Mouse (Mus musculus) MEL (cell line): ENCODE measurements around the gene Gpr84. TPM values are rescaled to one million over a fixed set of nuclear protein-coding genes. Genes with fewer than 3 reads are reported as not detected.

Experiments
- DNase-seq: peaks from one replicate; pipeline ENCODE4 v3.0.0; 2011; ENCODE audit warnings: low read depth, low spot score
- H3K27ac ChIP-seq: 2 replicates; pipeline ENCODE4 v1.5.1; 2012; ENCODE audit warnings: low read depth, mild to moderate bottlenecking, control low read depth, low read length, moderate library complexity; ENCODE audit not compliant: control insufficient read depth
- H3K27me3 ChIP-seq, 2 experiments: fragments of 150-350 bp in 1 of 2; sonication (generic) in 1 of 2; 2 replicates each; pipeline ENCODE4 v1.6.1; 2012; ENCODE audit warnings: low read length in 2 of 2, mild to moderate bottlenecking in 2 of 2, improper control_type of control experiment in 1 of 2, moderate library complexity in 1 of 2; ENCODE audit not compliant: insufficient read depth in 2 of 2, control insufficient read depth in 1 of 2
- H3K36me3 ChIP-seq, 2 experiments: 2 replicates each; pipeline ENCODE4 v1.6.1; 2012 to 2014; ENCODE audit warnings: low read length in 2 of 2, improper control_type of control experiment in 1 of 2, inconsistent platforms in 1 of 2, mild to moderate bottlenecking in 1 of 2; ENCODE audit not compliant: insufficient read depth in 2 of 2, control insufficient read depth in 1 of 2
- H3K4me1 ChIP-seq, 2 experiments: fragments of 150-350 bp in 1 of 2; sonication (generic) in 1 of 2; 2 replicates each; pipeline ENCODE4 v1.6.1; 2012; ENCODE audit warnings: low read length in 2 of 2, improper control_type of control experiment in 1 of 2, mild to moderate bottlenecking in 1 of 2; ENCODE audit not compliant: insufficient read depth in 2 of 2, control insufficient read depth in 1 of 2
- H3K4me3 ChIP-seq, 2 experiments: fragments of 150-350 bp in 1 of 2; sonication (generic) in 1 of 2; 2 replicates each; pipeline ENCODE4 v1.5.1; 2012; ENCODE audit warnings: low read depth in 2 of 2, low read length in 2 of 2, mild to moderate bottlenecking in 2 of 2, moderate library complexity in 2 of 2, control low read depth in 1 of 2, improper control_type of control experiment in 1 of 2; ENCODE audit not compliant: control insufficient read depth in 1 of 2, insufficient read depth in 1 of 2
- H3K79me2 ChIP-seq: 2 replicates; pipeline ENCODE4 v1.6.1; 2012; ENCODE audit warnings: mild to moderate bottlenecking, low read length, moderate library complexity; ENCODE audit not compliant: control insufficient read depth, poor library complexity, insufficient read depth
- H3K9ac ChIP-seq: 2 replicates; pipeline ENCODE4 v1.6.1; 2012; ENCODE audit warnings: low read depth, mild to moderate bottlenecking, control low read depth, low read length, moderate library complexity; ENCODE audit not compliant: control insufficient read depth, poor library complexity, severe bottlenecking
- H3K9me3 ChIP-seq: fragments of 150-350 bp; sonication (generic); replicated peaks from 2 replicates; pipeline ENCODE4 v1.6.1; 2012; ENCODE audit warnings: mild to moderate bottlenecking, low read length, improper control_type of control experiment, moderate library complexity; ENCODE audit not compliant: insufficient read depth
- BHLHE40 ChIP-seq: IDR thresholded peaks from 2 replicates; pipeline ENCODE4 v1.6.1; 2012; ENCODE audit warnings: low read depth, mild to moderate bottlenecking, inconsistent platforms, low read length, improper control_type of control experiment, borderline replicate concordance
- CHD2 ChIP-seq: IDR thresholded peaks from 2 replicates; pipeline ENCODE4 v1.6.1; 2011; ENCODE audit warnings: low read length, improper control_type of control experiment
- E2F4 ChIP-seq: IDR thresholded peaks from 2 replicates; pipeline ENCODE4 v1.6.1; 2011; ENCODE audit warnings: low read depth, low read length, improper control_type of control experiment, borderline replicate concordance
- GATA1 ChIP-seq: IDR thresholded peaks from 2 replicates; pipeline ENCODE4 v1.6.1; 2011; ENCODE audit warnings: low read depth, low read length, improper control_type of control experiment
- HCFC1 ChIP-seq: IDR thresholded peaks from 2 replicates; pipeline ENCODE4 v1.6.1; 2012; ENCODE audit warnings: low read depth, mild to moderate bottlenecking, inconsistent platforms, low read length, improper control_type of control experiment, moderate library complexity
- JUND ChIP-seq: IDR thresholded peaks from 2 replicates; pipeline ENCODE4 v1.6.1; 2011; ENCODE audit warnings: low read depth, mild to moderate bottlenecking, improper control_type of control experiment, low read length
- NELFE ChIP-seq: IDR thresholded peaks from 2 replicates; pipeline ENCODE4 v1.6.1; 2011; ENCODE audit warnings: low read depth, low read length, improper control_type of control experiment
- NRF1 ChIP-seq: IDR thresholded peaks from 2 replicates; pipeline ENCODE4 v1.6.1; 2014; ENCODE audit warnings: low read depth, mild to moderate bottlenecking, inconsistent platforms, low read length, improper control_type of control experiment, moderate library complexity; ENCODE audit not compliant: poor library complexity, insufficient read depth, severe bottlenecking
- POLR2A ChIP-seq, 2 experiments: IDR thresholded peaks; 2 replicates each; pipeline ENCODE4 v1.6.1; 2011 to 2012; ENCODE audit warnings: low read length in 2 of 2, mild to moderate bottlenecking in 2 of 2, control low read depth in 1 of 2, improper control_type of control experiment in 1 of 2, low read depth in 1 of 2, moderate library complexity in 1 of 2; ENCODE audit not compliant: control insufficient read depth in 1 of 2, insufficient read depth in 1 of 2, poor library complexity in 1 of 2
- RAD21 ChIP-seq: IDR thresholded peaks from 2 replicates; pipeline ENCODE4 v1.6.1; 2011; ENCODE audit warnings: mild to moderate bottlenecking, low read depth, low read length, improper control_type of control experiment
- TAL1 ChIP-seq: IDR thresholded peaks from 2 replicates; pipeline ENCODE4 v1.6.1; 2012; ENCODE audit warnings: mild to moderate bottlenecking, inconsistent platforms, low read length, moderate library complexity, mixed read lengths
- UBTF ChIP-seq: IDR thresholded peaks from 2 replicates; pipeline ENCODE4 v1.6.1; 2012; ENCODE audit warnings: low read depth, mild to moderate bottlenecking, inconsistent platforms, low read length, improper control_type of control experiment, moderate library complexity, borderline replicate concordance; ENCODE audit not compliant: insufficient read depth
- USF2 ChIP-seq, 2 experiments: IDR thresholded peaks; 2 replicates each; pipeline ENCODE4 v1.6.1; 2011 to 2012; ENCODE audit warnings: improper control_type of control experiment in 2 of 2, low read length in 2 of 2, borderline replicate concordance in 1 of 2, inconsistent platforms in 1 of 2, low read depth in 1 of 2, mild to moderate bottlenecking in 1 of 2; ENCODE audit not compliant: insufficient read depth in 1 of 2
- ZC3H11A ChIP-seq: IDR thresholded peaks from 2 replicates; pipeline ENCODE4 v1.6.1; 2012; ENCODE audit warnings: low read depth, mild to moderate bottlenecking, inconsistent platforms, low read length, improper control_type of control experiment
- ZKSCAN1 ChIP-seq: IDR thresholded peaks from 2 replicates; pipeline ENCODE4 v1.6.1; 2012; ENCODE audit warnings: low read depth, mild to moderate bottlenecking, inconsistent platforms, low read length, improper control_type of control experiment, moderate library complexity
- ZMIZ1 ChIP-seq: IDR thresholded peaks from 2 replicates; pipeline ENCODE4 v1.6.1; 2012; ENCODE audit warnings: low read depth, mild to moderate bottlenecking, inconsistent platforms, low read length, improper control_type of control experiment, moderate library complexity
- polyA plus RNA-seq, 2 experiments: library from polyadenylated mRNA; stranded (reverse) in 1 of 2; unstranded in 1 of 2; fragments of >175 nt in 1 of 2; fragments of >200 nt in 1 of 2; gene quantifications; 2 replicates each; pipeline versions ENCODE4 v1.2.1 to v1.2.4; 2012; ENCODE audit warnings: low replicate concordance in 2 of 2, low read depth in 1 of 2; ENCODE audit not compliant: insufficient read length in 2 of 2, insufficient read depth in 1 of 2, missing spikeins in 1 of 2
- total RNA-seq: library from RNA; depleted of rRNA; stranded (reverse); fragments of 300-350 nt; gene quantifications from 2 replicates; pipeline ENCODE4 v1.2.3, GENCODE M21; 2012

Gpr84 gene
- total and polyA plus RNA-seq, 3 experiments: 0.12 to 0.21 TPM; not detected in 1

GRCm38 (mm10) chr15:103301547-103302340, 8.7 kb downstream of the Gpr84 start:
- H3K27me3 ChIP-seq: no peaks in the 10 kb centered on the region
- H3K27ac ChIP-seq: no peak overlapping the region
- no peaks in the 10 kb centered on the region for H3K79me2 ChIP-seq
- no peaks in the 10 kb centered on the region; a peak in 2 of 4 replicates for H3K4me1 ChIP-seq
- TF ChIP-seq USF2 (IDR thresholded peaks at IDR 0.05; ENCODE audit: borderline replicate concordance in 1 of 2, insufficient read depth in 1 of 2, low read depth in 1 of 2, low read length in 2 of 2) (no peak), TAL1 (no peak), NRF1 (no peak), POLR2A (IDR thresholded peaks at IDR 0.05; ENCODE audit: control insufficient read depth in 1 of 2, insufficient read depth in 1 of 2, low read depth in 1 of 2, low read length in 2 of 2, poor library complexity in 1 of 2) (no peak), GATA1 (no peak), HCFC1 (no peak), ZKSCAN1 (no peak), ZC3H11A (no peak), E2F4 (no peak), CHD2 (no peak), RAD21 (no peak), ZMIZ1 (no peak), NELFE (no peak)
- H3K9me3 ChIP-seq: no peaks in the 10 kb centered on the region
- DNase-seq: no peak
- H3K4me3 ChIP-seq: no peak overlapping the region
- H3K36me3 ChIP-seq: no peaks in the 10 kb centered on the region
- H3K9ac ChIP-seq: no peak overlapping the region

DNA sequence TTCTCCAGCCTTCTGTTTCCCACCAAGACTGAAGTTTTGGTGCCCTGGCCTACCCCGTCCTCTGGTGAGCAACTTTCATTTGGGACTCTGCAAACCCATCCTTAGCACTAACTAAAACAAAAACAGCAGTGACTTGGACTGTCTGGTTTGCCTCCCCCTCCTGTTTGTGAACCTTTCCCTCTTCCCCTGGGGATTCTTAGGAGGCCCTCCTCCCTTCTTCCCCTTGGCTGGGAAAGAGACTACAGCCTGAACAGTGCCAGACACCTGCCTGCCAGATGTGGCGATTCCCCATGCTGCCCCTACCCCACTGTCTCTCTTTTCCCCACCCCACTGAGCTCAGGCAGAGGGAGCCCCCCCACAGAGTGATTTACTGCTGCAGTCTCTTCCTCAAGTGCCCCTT, 9.4 kb downstream of the Gpr84 start:
- no peaks in the 10 kb centered on the region; a peak in 2 of 4 replicates for H3K4me1 ChIP-seq
- no peak overlapping the region for H3K27ac ChIP-seq
- no peak for DNase-seq
- H3K36me3 ChIP-seq: no peaks in the 10 kb centered on the region
- H3K4me3 ChIP-seq: no peak overlapping the region
- H3K9me3 ChIP-seq: no peaks in the 10 kb centered on the region
- no peak for TF ChIP-seq UBTF
- no peak for TF ChIP-seq RAD21
- no peak for TF ChIP-seq JUND
- TF ChIP-seq BHLHE40: no peak
- TF ChIP-seq HCFC1: no peak
- no peaks in the 10 kb centered on the region for H3K27me3 ChIP-seq
- no peak overlapping the region for H3K9ac ChIP-seq
- H3K79me2 ChIP-seq: no peaks in the 10 kb centered on the region
